In the genomic region with DNA sequence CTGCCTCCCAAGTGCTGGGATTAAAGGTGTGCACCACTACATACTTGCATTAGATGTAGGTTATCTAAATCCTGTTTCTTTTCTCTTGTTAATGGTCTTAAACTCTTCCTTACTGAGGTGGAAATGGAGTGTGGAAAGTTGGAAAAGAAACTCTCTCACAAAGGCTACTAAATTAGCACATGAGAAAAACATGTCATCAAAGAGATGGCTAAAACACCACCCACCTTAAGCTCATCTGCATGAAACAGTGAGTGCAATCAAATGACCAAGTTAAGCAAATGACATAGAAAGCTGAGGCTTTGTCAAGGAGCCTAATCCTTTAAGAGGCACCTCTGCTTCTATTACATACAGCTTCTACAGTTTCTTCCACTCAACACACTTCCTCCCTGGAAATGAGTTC, we compare ENCODE assay signal across 32 mouse cellular contexts.
"Had no signal": no experiment of that assay in that cellular context is flagged by ENCODE, and none has a peak within 500 bp of the region (broad histone marks: within the 10 kb centered on the region; RNA-seq: fewer than 3 reads in every experiment).

No protein-coding gene starts in this region.

- H3K4me3 ChIP-seq: limb, embryonic 10.5 days; limb, embryonic 12.5 days; limb, embryonic 13.5 days; limb, embryonic 15.5 days; liver, embryonic 12.5 days; liver, embryonic 13.5 days; liver, embryonic 15.5 days; lung, embryonic 15.5 days; megakaryocyte, embryonic 14.5 days; midbrain, embryonic 10.5 days; midbrain, embryonic 12.5 days; midbrain, embryonic 13.5 days; midbrain, embryonic 15.5 days; myocyte; neural tube, embryonic 12.5 days had no signal

- H3K27ac ChIP-seq: limb, embryonic 10.5 days; limb, embryonic 12.5 days; limb, embryonic 13.5 days; limb, embryonic 15.5 days; liver, embryonic 12.5 days; liver, embryonic 13.5 days; liver, embryonic 14.5 days; liver, embryonic 15.5 days; lung, embryonic 15.5 days; macrophage; midbrain, embryonic 10.5 days; midbrain, embryonic 12.5 days; midbrain, embryonic 13.5 days; midbrain, embryonic 15.5 days; neural tube, embryonic 12.5 days had no signal

- H3K4me1 ChIP-seq: limb, embryonic 10.5 days; limb, embryonic 12.5 days; limb, embryonic 13.5 days; limb, embryonic 15.5 days; liver, embryonic 12.5 days; liver, embryonic 13.5 days; liver, embryonic 15.5 days; lung, embryonic 15.5 days; megakaryocyte, embryonic 14.5 days; midbrain, embryonic 10.5 days; midbrain, embryonic 12.5 days; midbrain, embryonic 13.5 days; midbrain, embryonic 15.5 days; neural tube, embryonic 12.5 days had no signal

- H3K36me3 ChIP-seq: limb, embryonic 10.5 days; limb, embryonic 12.5 days; limb, embryonic 13.5 days; limb, embryonic 15.5 days; liver, embryonic 12.5 days; liver, embryonic 13.5 days; liver, embryonic 15.5 days; lung, embryonic 15.5 days; midbrain, embryonic 10.5 days; midbrain, embryonic 12.5 days; midbrain, embryonic 13.5 days; midbrain, embryonic 15.5 days; neural tube, embryonic 12.5 days had no signal

- ATAC-seq: liver, embryonic 12.5 days; liver, postnatal 0 days; lung, postnatal 0 days; midbrain, embryonic 13.5 days; midbrain, embryonic 15.5 days; midbrain, embryonic 16.5 days had no signal

- H3K9me3 ChIP-seq: limb, embryonic 10.5 days; limb, embryonic 12.5 days; limb, embryonic 13.5 days; limb, embryonic 15.5 days; liver, embryonic 12.5 days; liver, embryonic 13.5 days; liver, embryonic 15.5 days; lung, embryonic 15.5 days; megakaryocyte, embryonic 14.5 days; midbrain, embryonic 10.5 days; midbrain, embryonic 12.5 days; midbrain, embryonic 15.5 days; neural tube, embryonic 12.5 days had no signal

- H3K4me2 ChIP-seq: limb, embryonic 12.5 days; limb, embryonic 13.5 days; limb, embryonic 15.5 days; liver, embryonic 11.5 days; liver, embryonic 12.5 days; liver, embryonic 13.5 days; liver, embryonic 15.5 days; lung, embryonic 14.5 days; lung, embryonic 15.5 days; midbrain, embryonic 11.5 days; midbrain, embryonic 12.5 days; midbrain, embryonic 13.5 days; midbrain, embryonic 15.5 days; neural tube, embryonic 12.5 days had no signal

- H3K27me3 ChIP-seq: limb, embryonic 12.5 days; limb, embryonic 13.5 days; limb, embryonic 15.5 days; liver, embryonic 12.5 days; liver, embryonic 13.5 days; liver, embryonic 15.5 days; lung, embryonic 15.5 days; megakaryocyte, embryonic 14.5 days; midbrain, embryonic 12.5 days; midbrain, embryonic 13.5 days; midbrain, embryonic 15.5 days; neural tube, embryonic 12.5 days had no signal

- H3K9ac ChIP-seq: limb, embryonic 12.5 days; limb, embryonic 13.5 days; limb, embryonic 15.5 days; liver, embryonic 12.5 days; liver, embryonic 13.5 days; liver, embryonic 14.5 days; liver, embryonic 15.5 days; liver, postnatal 0 days; lung, embryonic 14.5 days; lung, embryonic 15.5 days; midbrain, embryonic 12.5 days; midbrain, embryonic 13.5 days; midbrain, embryonic 15.5 days; neural tube, embryonic 12.5 days had no signal

- DNase-seq: left cerebral cortex, postnatal 4 days; liver; liver, embryonic 13.5 days; liver, postnatal 0 days; lung, adult 18-20 months; lung, adult 2 months; lung, embryonic 14.5 days; lung, postnatal 10 days; lung, postnatal 14 days; lung, postnatal 36 days; lung, postnatal 4 days; midbrain, embryonic 14.5 days had no signal
